Mouse (Mus musculus) hindbrain, embryonic 13.5 days (tissue): Measurements from ENCODE around the gene Hdac9. TPM values are rescaled to one million over a fixed set of nuclear protein-coding genes. Genes with fewer than 3 reads are reported as not detected.

ENCODE experiments used
- ATAC-seq: fragments of 200-750 bp; cut with Nextera tagmentation; 2 replicates; pipeline ENCODE4 v1.8.0; 2017; ENCODE audit warnings: moderate TSS enrichment; ENCODE audit not compliant: low FRiP score
- H3K27ac ChIP-seq: fragments of 300-500 bp; sonication (generic); 2 replicates; pipeline ENCODE4 v1.5.1; 2015; ENCODE audit warnings: inconsistent platforms, mild to moderate bottlenecking, moderate library complexity
- H3K27me3 ChIP-seq: fragments of 300-500 bp; sonication (generic); 2 replicates; pipeline ENCODE4 v1.6.1; 2015; ENCODE audit warnings: mild to moderate bottlenecking, inconsistent platforms
- H3K36me3 ChIP-seq: fragments of 300-500 bp; sonication (generic); 2 replicates; pipeline ENCODE4 v1.6.1; 2015; ENCODE audit warnings: mild to moderate bottlenecking, inconsistent platforms
- H3K4me1 ChIP-seq: fragments of 300-500 bp; sonication (generic); replicated peaks from 2 replicates; pipeline ENCODE4 v1.6.1; 2015; ENCODE audit warnings: inconsistent platforms
- H3K4me2 ChIP-seq: fragments of 300-500 bp; sonication (generic); 2 replicates; pipeline ENCODE4 v1.6.1; 2015; ENCODE audit warnings: inconsistent platforms, mild to moderate bottlenecking, moderate library complexity
- H3K4me3 ChIP-seq: fragments of 300-500 bp; sonication (generic); 2 replicates; pipeline ENCODE4 v1.5.1; 2015; ENCODE audit warnings: mild to moderate bottlenecking, inconsistent platforms
- H3K9ac ChIP-seq: fragments of 300-500 bp; sonication (generic); 2 replicates; pipeline ENCODE4 v1.6.1; 2015; ENCODE audit warnings: mild to moderate bottlenecking, inconsistent platforms
- H3K9me3 ChIP-seq: fragments of 300-500 bp; sonication (generic); 2 replicates; pipeline ENCODE4 v1.6.1; 2016; ENCODE audit warnings: inconsistent platforms
- WGBS: fragments of 180-500 bp; shearing (Covaris S2); methylation state at CpG from one replicate; pipeline ENCODE4 v1.1.7; 2015; 5-methylcytosine and 5-hydroxymethylcytosine counted together
- polyA plus RNA-seq: library from polyadenylated mRNA; unstranded; fragments of >200 nt; fragmentation: Nextera tagmentation; extraction: Ambion mirVana; gene quantifications from 2 replicates; pipeline ENCODE4 v1.2.1, GENCODE M21; 2015

Hdac9 gene
- polyA plus RNA-seq, 1 experiment from 2014 or later, result 9.8 TPM

GRCm38 (mm10) chr12:34554803-34555202 lies 362.1 kb downstream of the Hdac9 start:
- Histone ChIP-seq H3K9me3 (no peaks in the 10 kb centered on the region), H3K36me3 (no peaks in the 10 kb centered on the region), H3K27me3 (no peaks in the 10 kb centered on the region), H3K4me3 (no peak overlapping the region), H3K4me2 (no peak overlapping the region), H3K4me1 (no peaks in the 10 kb centered on the region; the same call in 1 of the 2 replicates), H3K27ac (no peak overlapping the region), H3K9ac (no peak overlapping the region)
- no peak for ATAC-seq

GRCm38 (mm10) chr12:34550268-34550667 lies 366.6 kb downstream of the Hdac9 start:
- no peaks in the 10 kb centered on the region for H3K9me3 ChIP-seq
- no peaks in the 10 kb centered on the region for H3K36me3 ChIP-seq
- no peak overlapping the region for H3K4me2 ChIP-seq
- H3K27ac ChIP-seq, result no peak overlapping the region
- no peak overlapping the region for H3K9ac ChIP-seq
- no peak overlapping the region for H3K4me3 ChIP-seq
- H3K4me1 ChIP-seq, result no peaks in the 10 kb centered on the region; the same call in 1 of the 2 replicates
- no peak for ATAC-seq
- no peaks in the 10 kb centered on the region for H3K27me3 ChIP-seq
- 64% methylated on average over 9 of the region's 9 CpGs for whole genome bisulfite sequencing

GRCm38 (mm10) chr12:34529165-34529545 lies 387.7 kb downstream of the Hdac9 start:
- peak overlapping the region; percentile 45 for H3K27ac ChIP-seq
- H3K9ac ChIP-seq, result no peak overlapping the region
- no peaks in the 10 kb centered on the region for H3K36me3 ChIP-seq
- peak overlapping the region; percentile 50; the same call in 1 of the 2 replicates for H3K4me2 ChIP-seq
- peaks cover 37% of the 10 kb centered on the region for H3K4me1 ChIP-seq
- H3K4me3 ChIP-seq, result no peak overlapping the region
- no peaks in the 10 kb centered on the region for H3K27me3 ChIP-seq
- H3K9me3 ChIP-seq, result no peaks in the 10 kb centered on the region
- WGBS, result 12% methylated on average over 3 of the region's 3 CpGs
- no peak for ATAC-seq

GRCm38 (mm10) chr12:34528201-34529164 lies 388.4 kb downstream of the Hdac9 start:
- H3K27me3 ChIP-seq, result no peaks in the 10 kb centered on the region
- peak overlapping the region; percentile 27 for H3K4me3 ChIP-seq
- peak overlapping the region; percentile 50 for H3K4me2 ChIP-seq
- peak; percentile 90 for ATAC-seq
- WGBS, result 5% methylated on average over 11 of the region's 11 CpGs
- peak overlapping the region; percentile 45 for H3K27ac ChIP-seq
- H3K9me3 ChIP-seq, result no peaks in the 10 kb centered on the region
- H3K9ac ChIP-seq, result peak overlapping the region; percentile 10
- H3K36me3 ChIP-seq, result no peaks in the 10 kb centered on the region
- peaks cover 37% of the 10 kb centered on the region for H3K4me1 ChIP-seq

GRCm38 (mm10) chr12:34527761-34528160 lies 389.1 kb downstream of the Hdac9 start:
- H3K36me3 ChIP-seq, result no peaks in the 10 kb centered on the region
- H3K4me2 ChIP-seq, result peak overlapping the region; percentile 50
- H3K9ac ChIP-seq, result peak overlapping the region; percentile 10
- ATAC-seq, result no peak
- H3K4me3 ChIP-seq, result peak overlapping the region; percentile 27
- peak overlapping the region; percentile 45 for H3K27ac ChIP-seq
- WGBS, result 64% methylated on average over 4 of the region's 4 CpGs
- H3K9me3 ChIP-seq, result no peaks in the 10 kb centered on the region
- H3K27me3 ChIP-seq, result no peaks in the 10 kb centered on the region
- peaks cover 37% of the 10 kb centered on the region for H3K4me1 ChIP-seq

- Histone ChIP-seq H3K27ac (no peak overlapping the region), H3K9ac (no peak overlapping the region), H3K9me3 (no peaks in the 10 kb centered on the region), H3K36me3 (no peaks in the 10 kb centered on the region), H3K4me2 (no peak overlapping the region), H3K27me3 (no peaks in the 10 kb centered on the region), H3K4me3 (no peak overlapping the region), H3K4me1 (peaks cover 3% of the 10 kb centered on the region; the same call in 1 of the 2 replicates)
- no peak for ATAC-seq
- 86% methylated on average over 2 of the region's 2 CpGs for WGBS
Measured at GRCm38 (mm10) chr12:34521468-34521867, 395.4 kb downstream of the Hdac9 start.

- H3K9me3 ChIP-seq, result no peaks in the 10 kb centered on the region
- H3K4me3 ChIP-seq, result no peak overlapping the region
- H3K9ac ChIP-seq, result no peak overlapping the region
- no peaks in the 10 kb centered on the region for H3K27me3 ChIP-seq
- H3K27ac ChIP-seq, result no peak overlapping the region
- H3K4me1 ChIP-seq, result no peaks in the 10 kb centered on the region
- H3K36me3 ChIP-seq, result no peaks in the 10 kb centered on the region
- 60% methylated on average over 6 of the region's 6 CpGs for WGBS
- H3K4me2 ChIP-seq, result no peak overlapping the region
- ATAC-seq, result no peak
Measured at GRCm38 (mm10) chr12:34516769-34517562, 399.9 kb downstream of the Hdac9 start.

GRCm38 (mm10) chr12:34506345-34506744 lies 410.6 kb downstream of the Hdac9 start:
- WGBS, result 93% methylated on average over 1 of the region's 1 CpGs
- H3K4me1 ChIP-seq, result no peaks in the 10 kb centered on the region
- no peak for ATAC-seq
- H3K27me3 ChIP-seq, result no peaks in the 10 kb centered on the region
- H3K9ac ChIP-seq, result no peak overlapping the region
- H3K9me3 ChIP-seq, result no peaks in the 10 kb centered on the region
- H3K36me3 ChIP-seq, result no peaks in the 10 kb centered on the region
- H3K27ac ChIP-seq, result no peak overlapping the region
- H3K4me3 ChIP-seq, result no peak overlapping the region
- H3K4me2 ChIP-seq, result no peak overlapping the region

- no peak overlapping the region for H3K4me3 ChIP-seq
- H3K4me1 ChIP-seq, result 0 out of 2 replicates have a peak, but pooled peaks cover 2% of the 10 kb centered on the region
- H3K4me2 ChIP-seq, result no peak overlapping the region
- ATAC-seq, result no peak
- no peak overlapping the region for H3K27ac ChIP-seq
- H3K27me3 ChIP-seq, result no peaks in the 10 kb centered on the region
- H3K9ac ChIP-seq, result no peak overlapping the region
- no peaks in the 10 kb centered on the region for H3K9me3 ChIP-seq
- 80% methylated on average over 9 of the region's 9 CpGs for WGBS
- H3K36me3 ChIP-seq, result no peaks in the 10 kb centered on the region
Measured at GRCm38 (mm10) chr12:34498751-34499626, 417.9 kb downstream of the Hdac9 start.

- Histone ChIP-seq H3K9ac (no peak overlapping the region), H3K27ac (no peak overlapping the region), H3K4me3 (no peak overlapping the region), H3K4me2 (no peak overlapping the region), H3K9me3 (no peaks in the 10 kb centered on the region), H3K27me3 (no peaks in the 10 kb centered on the region), H3K36me3 (no peaks in the 10 kb centered on the region), H3K4me1 (0 out of 2 replicates have a peak, but pooled peaks cover 2% of the 10 kb centered on the region)
- no peak for ATAC-seq
- WGBS, result 52% methylated on average over 8 of the region's 8 CpGs
Measured at GRCm38 (mm10) chr12:34498331-34498730, 418.6 kb downstream of the Hdac9 start.

GRCm38 (mm10) chr12:34497702-34498101 lies 419.2 kb downstream of the Hdac9 start:
- Histone ChIP-seq H3K4me1 (0 out of 2 replicates have a peak, but pooled peaks cover 2% of the 10 kb centered on the region), H3K27me3 (no peaks in the 10 kb centered on the region), H3K4me2 (no peak overlapping the region), H3K27ac (no peak overlapping the region), H3K36me3 (no peaks in the 10 kb centered on the region), H3K4me3 (no peak overlapping the region), H3K9me3 (no peaks in the 10 kb centered on the region), H3K9ac (no peak overlapping the region)
- no peak for ATAC-seq
- 65% methylated on average over 3 of the region's 3 CpGs for WGBS
